Mouse (Mus musculus): ENCODE data around the gene Sumf1.

- TF ChIP-seq CTCF (IDR thresholded peaks at IDR 0.05; ENCODE audit: low read depth, low read length), result no peak
- TF ChIP-seq EP300 (IDR thresholded peaks at IDR 0.05; ENCODE audit: insufficient read depth, low read depth, low read length), result no peak
Observed at GRCm38 (mm10) chr6:108146637-108147036, 38.7 kb downstream of the Sumf1 start.
